Mouse (Mus musculus): Measurements from ENCODE around the gene Poldip2.

GRCm38 (mm10) chr11:78522481-78522997, 10.5 kb downstream of the Poldip2 start:
- TF ChIP-seq GATA1 (IDR thresholded peaks at IDR 0.05; ENCODE audit: low read length) (no peak), TAL1 (IDR thresholded peaks at IDR 0.05; ENCODE audit: low read length) (no peak)

Data from erythroblast, embryonic 14.5 days (primary cell).